Mouse (Mus musculus) central nervous system, embryonic 14 days (tissue): ENCODE data around the gene Gm6169. TPM values are rescaled to one million over a fixed set of nuclear protein-coding genes. Genes with fewer than 3 reads are reported as not detected.

Experiments
- polyA plus RNA-seq: library from polyadenylated mRNA; depleted of rRNA; stranded (reverse); fragments of >200 nt; gene quantifications from 2 replicates; pipeline ENCODE4 v1.2.3, GENCODE M21; 2012; rRNA removed

The Gm6169 gene
- 0.49 and 0.96 TPM in 2 replicates for polyA plus RNA-seq

GRCm38 (mm10) chr13:97099187-97099852 lies at the start of gene Gm6169:
Gene Gm6169, minus strand, starts transcription at chr13:97099237.

GRCm38 (mm10) chr13:97137466-97138400 lies 38.7 kb upstream of the Gm6169 start, which contains the start of the genes Gfm2 and Nsa2:
Gene Gfm2, plus strand, starts transcription at chr13:97137937.
Gene Nsa2, minus strand, starts transcription at chr13:97137937.

GRCm38 (mm10) chr13:97066649-97067550 lies 32.1 kb downstream of the Gm6169 start, which contains the start of gene Fam169a:
Gene Fam169a, plus strand, starts transcription at chr13:97067286.

Other genes with a start within 250 kb of the Gm6169 start
- gene Gcnt4, start 174.5 kb downstream of the Gm6169 start, polyA plus RNA-seq = 0.12 and 0.19 TPM in 2 replicates
- gene 1700029F12Rik, start 64.9 kb downstream of the Gm6169 start, polyA plus RNA-seq = not detected in 2 replicates
- gene Fam169a, start 32.0 kb downstream of the Gm6169 start, polyA plus RNA-seq = 11.0 and 11.7 TPM in 2 replicates
- 33.2 and 34.7 TPM in 2 replicates for gene Gfm2, start 38.7 kb upstream of the Gm6169 start, polyA plus RNA-seq
- gene Nsa2, start 38.7 kb upstream of the Gm6169 start, polyA plus RNA-seq = 97.1 and 109 TPM in 2 replicates
- 24.8 and 28.4 TPM in 2 replicates for gene Hexb, start 99.1 kb upstream of the Gm6169 start, polyA plus RNA-seq
- gene Enc1, start 141.9 kb upstream of the Gm6169 start, polyA plus RNA-seq = 214 and 261 TPM in 2 replicates